Mouse (Mus musculus): ENCODE measurements around the gene Sik1.

DNA sequence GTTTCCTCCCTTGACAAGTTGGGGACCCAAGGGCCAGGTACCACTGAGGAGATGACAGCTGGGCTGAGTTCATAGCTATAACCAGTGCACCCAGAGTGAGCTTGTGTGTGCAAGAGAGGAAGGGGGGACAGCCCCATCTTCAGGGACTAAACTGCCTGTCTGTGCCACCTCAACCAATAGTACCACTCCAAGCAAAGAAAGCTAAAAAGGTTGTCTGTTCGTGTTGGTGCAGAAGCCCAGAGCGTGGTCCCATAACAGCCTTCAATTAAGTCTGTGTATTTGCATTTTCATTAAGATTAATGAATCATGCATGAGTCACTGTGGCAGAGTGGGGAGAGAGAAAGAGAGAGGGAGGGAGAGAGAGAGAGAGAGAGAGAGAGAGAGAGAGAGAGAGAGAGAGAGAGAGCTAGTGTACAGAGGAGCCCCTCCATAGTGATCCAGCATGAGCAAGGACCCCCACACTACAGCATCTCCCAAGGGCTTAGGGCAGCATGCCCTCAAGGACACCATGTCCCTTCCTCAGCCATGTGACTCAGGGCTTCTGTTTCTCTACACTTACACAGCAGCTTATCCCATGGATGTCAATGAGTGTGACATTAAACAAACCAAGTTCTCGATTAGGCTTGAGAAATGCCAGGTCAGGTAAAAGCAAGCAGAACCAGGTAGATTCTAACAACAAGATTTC lies 41.5 kb downstream of the Sik1 start:
- TF ChIP-seq CTCF (IDR thresholded peaks at IDR 0.05; ENCODE audit: low read depth, low read length): no peak
- TF ChIP-seq POLR2A (IDR thresholded peaks at IDR 0.05; ENCODE audit: borderline replicate concordance, low read depth, low read length): no peak
